Mouse (Mus musculus) liver, postnatal 0 days (tissue): Measurements from ENCODE around the gene Rhobtb3. TPM values are rescaled to one million over a fixed set of nuclear protein-coding genes. Genes with fewer than 3 reads are reported as not detected.
"Not testable (repeated sequence)": the region's sequence is repeated elsewhere in the genome, so short reads cannot be mapped to it uniquely, and the experiment has no call there.

Source experiments
- ATAC-seq: fragments of 200-750 bp; cut with Nextera tagmentation; 2 replicates; pipeline ENCODE4 v1.8.0; 2017; ENCODE audit warnings: mild to moderate bottlenecking, moderate library complexity
- DNase-seq: peaks from one replicate; pipeline ENCODE4 v3.0.0-alpha.2; 2016
- H3K27ac ChIP-seq: fragments of 300-500 bp; sonication (generic); 2 replicates; pipeline ENCODE4 v1.5.1; 2014; ENCODE audit warnings: antibody characterized with exemption, moderate library complexity, mild to moderate bottlenecking, low read depth
- H3K27me3 ChIP-seq: fragments of 300-500 bp; sonication (generic); 2 replicates; pipeline ENCODE4 v1.6.1; 2014; ENCODE audit warnings: low read length, control low read depth, mixed read lengths; ENCODE audit not compliant: insufficient read depth
- H3K36me3 ChIP-seq: fragments of 300-500 bp; sonication (generic); replicated peaks from 2 replicates; pipeline ENCODE4 v1.6.1; 2014; ENCODE audit warnings: mild to moderate bottlenecking, control low read depth, low read length, moderate library complexity, mixed read lengths; ENCODE audit not compliant: insufficient read depth
- H3K4me1 ChIP-seq: fragments of 300-500 bp; sonication (generic); 2 replicates; pipeline ENCODE4 v1.6.1; 2014; ENCODE audit warnings: antibody characterized with exemption, mild to moderate bottlenecking, control low read depth; ENCODE audit not compliant: insufficient read depth
- H3K4me2 ChIP-seq: fragments of 300-500 bp; sonication (generic); 2 replicates; pipeline ENCODE4 v1.6.1; 2014; ENCODE audit warnings: low read depth, mild to moderate bottlenecking, low read length, moderate library complexity, mixed read lengths
- H3K4me3 ChIP-seq: fragments of 300-500 bp; sonication (generic); 2 replicates; pipeline ENCODE4 v1.5.1; 2014; ENCODE audit warnings: low read depth, low read length
- H3K9ac ChIP-seq: fragments of 300-500 bp; sonication (generic); replicated peaks from 2 replicates; pipeline ENCODE4 v1.6.1; 2014; ENCODE audit warnings: mild to moderate bottlenecking, moderate library complexity
- H3K9me3 ChIP-seq: fragments of 300-500 bp; sonication (generic); 2 replicates; pipeline ENCODE4 v1.6.1; 2016; ENCODE audit warnings: mild to moderate bottlenecking, control low read depth, low read length, mixed read lengths
- CTCF ChIP-seq: sonication (generic); IDR thresholded peaks from 2 replicates; pipeline ENCODE4 v1.5.1; 2016; ENCODE audit warnings: antibody characterized with exemption, low read depth
- EP300 ChIP-seq: IDR thresholded peaks from 2 replicates; pipeline ENCODE4 v1.6.1; 2016; ENCODE audit warnings: antibody characterized with exemption, low read depth, mild to moderate bottlenecking
- WGBS: fragments of 180-500 bp; shearing (Covaris S2); extraction: QIAGEN DNeasy Blood & Tissue Kit; methylation state at CpG from one replicate; pipeline ENCODE4 v1.1.7; 2014; ENCODE audit not compliant: insufficient replicate concordance; 5-methylcytosine and 5-hydroxymethylcytosine counted together
- polyA plus RNA-seq: library from polyadenylated mRNA; unstranded; fragments of >200 nt; fragmentation: Nextera tagmentation; extraction: Ambion mirVana; gene quantifications from 2 replicates; pipeline ENCODE4 v1.2.1, GENCODE M21; 2015

Gene Rhobtb3
- polyA plus RNA-seq, 1 experiment from 2014 or later, result 2.7 TPM

GRCm38 (mm10) chr13:75830708-75831107 lies 113.0 kb downstream of the Rhobtb3 start:
- 74% methylated on average over 1 of the region's 1 CpGs for WGBS
- H3K4me2 ChIP-seq, result no peak overlapping the region
- no peak for DNase-seq

GRCm38 (mm10) chr13:75825388-75825787 lies 118.3 kb downstream of the Rhobtb3 start:
- 0 out of 2 replicates have a peak overlapping the region, but pooled peaks have one; percentile 0 for H3K4me2 ChIP-seq
- peak overlapping the region; percentile 66 for H3K27ac ChIP-seq
- no peaks in the 10 kb centered on the region for H3K9me3 ChIP-seq
- no peak overlapping the region for H3K9ac ChIP-seq
- no peak for TF ChIP-seq EP300
- ATAC-seq (peak; percentile 36; the same call in 1 of the 2 replicates), DNase-seq (no peak)
- 71% methylated on average over 1 of the region's 1 CpGs for WGBS
- no peak overlapping the region for H3K4me3 ChIP-seq
- no peaks in the 10 kb centered on the region for H3K36me3 ChIP-seq
- H3K4me1 ChIP-seq, result no peaks in the 10 kb centered on the region; the same call in 1 of the 2 replicates
- no peaks in the 10 kb centered on the region for H3K27me3 ChIP-seq

More at GRCm38 (mm10) chr13:75830708-75831107, 113.0 kb downstream of the Rhobtb3 start:
- no peaks in the 10 kb centered on the region for H3K27me3 ChIP-seq
- H3K9ac ChIP-seq, result no peak overlapping the region
- ATAC-seq, result no peak
- H3K4me3 ChIP-seq, result no peak overlapping the region
- H3K36me3 ChIP-seq, result no peaks in the 10 kb centered on the region
- peaks cover 17% of the 10 kb centered on the region for H3K4me1 ChIP-seq
- H3K27ac ChIP-seq, result no peak overlapping the region
- TF ChIP-seq CTCF (no peak), EP300 (no peak)
- no peaks in the 10 kb centered on the region for H3K9me3 ChIP-seq

- 54% methylated on average over 5 of the region's 5 CpGs for WGBS
- Histone ChIP-seq H3K9me3 (no peaks in the 10 kb centered on the region), H3K4me1 (no peaks in the 10 kb centered on the region; the same call in 1 of the 2 replicates), H3K27me3 (no peaks in the 10 kb centered on the region), H3K4me2 (0 out of 2 replicates have a peak overlapping the region, but pooled peaks have one; percentile 0), H3K9ac (no peak overlapping the region), H3K4me3 (no peak overlapping the region), H3K36me3 (no peaks in the 10 kb centered on the region), H3K27ac (peak overlapping the region; percentile 71)
- ATAC-seq (peak; percentile 64), DNase-seq (no peak)
- 0 out of 2 replicates have a peak, but pooled peaks have one; percentile 10 for TF ChIP-seq EP300
- TF ChIP-seq CTCF, result no peak
Observed at GRCm38 (mm10) chr13:75824611-75825319, 119.0 kb downstream of the Rhobtb3 start.

GRCm38 (mm10) chr13:75823201-75823600 lies 120.5 kb downstream of the Rhobtb3 start:
- TF ChIP-seq EP300, result no peak
- TF ChIP-seq CTCF, result no peak
- Histone ChIP-seq H3K4me2 (no peak overlapping the region), H3K9me3 (no peaks in the 10 kb centered on the region), H3K4me1 (no peaks in the 10 kb centered on the region; the same call in 1 of the 2 replicates), H3K4me3 (no peak overlapping the region), H3K27ac (peak overlapping the region; percentile 71), H3K36me3 (no peaks in the 10 kb centered on the region), H3K27me3 (no peaks in the 10 kb centered on the region), H3K9ac (no peak overlapping the region)
- ATAC-seq (0 out of 2 replicates have a peak, but pooled peaks have one; percentile 38), DNase-seq (no peak)
- WGBS, result 72% methylated on average over 8 of the region's 9 CpGs

GRCm38 (mm10) chr13:75822366-75822765 lies 121.4 kb downstream of the Rhobtb3 start:
- not testable (repeated sequence) for H3K36me3 ChIP-seq, H3K4me3 ChIP-seq, H3K9me3 ChIP-seq, ATAC-seq, H3K27ac ChIP-seq, H3K27me3 ChIP-seq, H3K4me2 ChIP-seq, H3K9ac ChIP-seq, DNase-seq, H3K4me1 ChIP-seq
- 79% methylated on average over 4 of the region's 4 CpGs for WGBS

GRCm38 (mm10) chr13:75819898-75820297 lies 123.8 kb downstream of the Rhobtb3 start:
- Histone ChIP-seq H3K9me3 (no peaks in the 10 kb centered on the region), H3K4me2 (no peak overlapping the region), H3K9ac (no peak overlapping the region)

More at GRCm38 (mm10) chr13:75819898-75820297, 123.8 kb downstream of the Rhobtb3 start:
- H3K36me3 ChIP-seq, result no peaks in the 10 kb centered on the region
- ATAC-seq (no peak), DNase-seq (no peak)
- H3K4me1 ChIP-seq, result no peaks in the 10 kb centered on the region; the same call in 1 of the 2 replicates
- H3K27ac ChIP-seq, result no peak overlapping the region
- no peak for TF ChIP-seq EP300
- no peak for TF ChIP-seq CTCF
- no peaks in the 10 kb centered on the region for H3K27me3 ChIP-seq
- H3K4me3 ChIP-seq, result no peak overlapping the region

Other genes with a start within 250 kb of the Rhobtb3 start
- 12.1 and 13.7 TPM in 2 replicates for gene Ell2, start 237.2 kb downstream of the Rhobtb3 start, polyA plus RNA-seq
- gene Glrx, start 104.1 kb downstream of the Rhobtb3 start, polyA plus RNA-seq, result 114 and 116 TPM in 2 replicates
- 0.11 and 0.13 TPM in 2 replicates for gene Spata9, start 23.2 kb upstream of the Rhobtb3 start, polyA plus RNA-seq
- gene Rfesd, start 74.8 kb upstream of the Rhobtb3 start, polyA plus RNA-seq, result 37.5 and 41.5 TPM in 2 replicates
- gene Gpr150, start 113.1 kb upstream of the Rhobtb3 start, polyA plus RNA-seq, result 0.18 and 0.47 TPM in 2 replicates
- 3.2 and 4.4 TPM in 2 replicates for gene Arsk, start 154.7 kb upstream of the Rhobtb3 start, polyA plus RNA-seq
- 3.4 and 3.5 TPM in 2 replicates for gene Ttc37, start 154.8 kb upstream of the Rhobtb3 start, polyA plus RNA-seq